Mouse (Mus musculus): ENCODE measurements around the gene Sinhcaf.
A peak's percentile ranks its signal among the peaks of the same experiment; 100 is the strongest.
"Not testable (repeated sequence)": the region's sequence is repeated elsewhere in the genome, so short reads cannot be mapped to it uniquely, and the experiment has no call there.

The Sinhcaf gene

GRCm38 (mm10) chr6:148945509-148946408 lies 508 bp downstream of the Sinhcaf start:
- peak; percentile 10 for DNase-seq (ENCODE audit: low spot score in 2 of 2)

- DNase-seq (ENCODE audit: low spot score in 2 of 2): peak; percentile 53 to 56
These were observed 1.3 kb downstream of the Sinhcaf start for GRCm38 (mm10) chr6:148944767-148945508.

GRCm38 (mm10) chr6:148944344-148944766 lies 1.9 kb downstream of the Sinhcaf start:
- DNase-seq (ENCODE audit: low spot score in 2 of 2): no peak

GRCm38 (mm10) chr6:148943695-148944094 lies 2.6 kb downstream of the Sinhcaf start:
- DNase-seq (ENCODE audit: low spot score in 2 of 2): no peak

GRCm38 (mm10) chr6:148942406-148942805 lies 3.9 kb downstream of the Sinhcaf start:
- DNase-seq (ENCODE audit: low spot score in 2 of 2): no peak

GRCm38 (mm10) chr6:148941880-148942279 lies 4.4 kb downstream of the Sinhcaf start:
- no peak for DNase-seq (ENCODE audit: low spot score in 2 of 2)

- not testable (repeated sequence) for DNase-seq (ENCODE audit: low spot score in 2 of 2)
These were observed 5.9 kb downstream of the Sinhcaf start for GRCm38 (mm10) chr6:148940383-148940782.

GRCm38 (mm10) chr6:148937693-148938092 lies 8.6 kb downstream of the Sinhcaf start:
- DNase-seq (ENCODE audit: low spot score in 2 of 2): no peak

GRCm38 (mm10) chr6:148934961-148935590 lies 11.2 kb downstream of the Sinhcaf start:
- DNase-seq (ENCODE audit: low spot score in 2 of 2): no peak

- no peak for DNase-seq (ENCODE audit: low spot score in 2 of 2)
These were observed 15.0 kb downstream of the Sinhcaf start for GRCm38 (mm10) chr6:148931281-148931680.

- DNase-seq (ENCODE audit: low spot score in 2 of 2): no peak
These were observed 27.3 kb downstream of the Sinhcaf start for GRCm38 (mm10) chr6:148918841-148919398.

- DNase-seq (ENCODE audit: low spot score in 2 of 2): no peak
These were observed 28.6 kb downstream of the Sinhcaf start for GRCm38 (mm10) chr6:148917672-148918071.

- no peak for DNase-seq (ENCODE audit: low spot score in 2 of 2)
These were observed 29.4 kb downstream of the Sinhcaf start for GRCm38 (mm10) chr6:148916817-148917216.

GRCm38 (mm10) chr6:148913938-148914337 lies 32.3 kb downstream of the Sinhcaf start:
- peak in 1 of 2 experiments; percentile 22 for DNase-seq (ENCODE audit: low spot score in 2 of 2)

GRCm38 (mm10) chr6:148911906-148912305 lies 34.4 kb downstream of the Sinhcaf start:
- not testable (repeated sequence) for DNase-seq (ENCODE audit: low spot score in 2 of 2)

GRCm38 (mm10) chr6:148906958-148907357 lies 39.3 kb downstream of the Sinhcaf start:
- DNase-seq (ENCODE audit: low spot score in 2 of 2): no peak

- DNase-seq (ENCODE audit: low spot score in 2 of 2): no peak
These were observed 43.5 kb downstream of the Sinhcaf start for GRCm38 (mm10) chr6:148902728-148903127.

- DNase-seq (ENCODE audit: low spot score in 2 of 2): no peak
These were observed 49.8 kb downstream of the Sinhcaf start for GRCm38 (mm10) chr6:148896507-148896851.

- DNase-seq (ENCODE audit: low spot score in 2 of 2): peak; percentile 90
These were observed 50.3 kb downstream of the Sinhcaf start, which contains the start of gene Caprin2 for GRCm38 (mm10) chr6:148895773-148896506. Gene Caprin2, minus strand, starts transcription at chr6:148896237.

- DNase-seq (ENCODE audit: low spot score in 2 of 2): peak in 1 of 2 experiments; percentile 12
These were observed 51.1 kb downstream of the Sinhcaf start for GRCm38 (mm10) chr6:148894888-148895772.
